Mouse (Mus musculus) kidney, postnatal 0 days (tissue): ENCODE measurements at regions not wholly inside any gene's neighbourhood (a gene's known extent, or its start where the extent isn't known, plus 50 kb on each side); places are given as distances from the start of the nearest gene placed in this dataset.

Source experiments
- ATAC-seq: fragments of 200-750 bp; cut with Nextera tagmentation; replicated peaks from 2 replicates; pipeline ENCODE4 v1.8.0; 2017; ENCODE audit warnings: low read depth, moderate number of reproducible peaks, moderate TSS enrichment, moderate library complexity; ENCODE audit not compliant: low FRiP score
- DNase-seq: peaks from one replicate; pipeline ENCODE4 v3.0.0-alpha.2; 2016; ENCODE audit warnings: low spot score
- H3K27ac ChIP-seq: fragments of 300-500 bp; sonication (generic); 2 replicates; pipeline ENCODE4 v1.5.1; 2014; ENCODE audit warnings: mild to moderate bottlenecking
- H3K27me3 ChIP-seq: fragments of 300-500 bp; sonication (generic); 2 replicates; pipeline ENCODE4 v1.6.1; 2014; ENCODE audit warnings: low read length, mixed read lengths; ENCODE audit not compliant: insufficient read depth
- H3K36me3 ChIP-seq: fragments of 300-500 bp; sonication (generic); 2 replicates; pipeline ENCODE4 v1.6.1; 2014; ENCODE audit warnings: low read length, mixed read lengths; ENCODE audit not compliant: insufficient read depth
- H3K4me1 ChIP-seq: fragments of 300-500 bp; sonication (generic); replicated peaks from 2 replicates; pipeline ENCODE4 v1.6.1; 2014; ENCODE audit warnings: antibody characterized with exemption, low read length, mixed read lengths; ENCODE audit not compliant: insufficient read depth
- H3K4me2 ChIP-seq: fragments of 300-500 bp; sonication (generic); 2 replicates; pipeline ENCODE4 v1.6.1; 2014; ENCODE audit warnings: mild to moderate bottlenecking, low read length, moderate library complexity, mixed read lengths
- H3K4me3 ChIP-seq: fragments of 300-500 bp; sonication (generic); replicated peaks from 2 replicates; pipeline ENCODE4 v1.5.1; 2014; ENCODE audit warnings: low read depth, low read length
- H3K9ac ChIP-seq: fragments of 300-500 bp; sonication (generic); 2 replicates; pipeline ENCODE4 v1.6.1; 2014; ENCODE audit warnings: low read depth, low read length
- H3K9me3 ChIP-seq: fragments of 300-500 bp; sonication (generic); replicated peaks from 2 replicates; pipeline ENCODE4 v1.6.1; 2016; ENCODE audit warnings: low read length, inconsistent platforms, mixed read lengths
- CTCF ChIP-seq: IDR thresholded peaks from 2 replicates; pipeline ENCODE4 v1.5.1; 2016; ENCODE audit warnings: antibody characterized with exemption, low read depth, mild to moderate bottlenecking, moderate library complexity
- WGBS: fragments of 180-500 bp; shearing (Covaris S2); extraction: QIAGEN DNeasy Blood & Tissue Kit; methylation state at CpG from one replicate; pipeline ENCODE4 v1.1.7; 2014; 5-methylcytosine and 5-hydroxymethylcytosine counted together

GRCm38 (mm10) chr2:51830965-51831720 lies 103.8 kb downstream of the Rbm43 start:
- DNase-seq: no peak
- Histone ChIP-seq H3K36me3 (no peaks in the 10 kb centered on the region), H3K4me2 (no peak overlapping the region), H3K9me3 (no peaks in the 10 kb centered on the region), H3K27me3 (no peaks in the 10 kb centered on the region), H3K4me1 (no peaks in the 10 kb centered on the region), H3K4me3 (no peak overlapping the region), H3K9ac (no peak overlapping the region), H3K27ac (no peak overlapping the region)
- no peak for ATAC-seq
- whole genome bisulfite sequencing: 92% methylated on average over 9 of the region's 9 CpGs
- TF ChIP-seq CTCF: no peak

DNA sequence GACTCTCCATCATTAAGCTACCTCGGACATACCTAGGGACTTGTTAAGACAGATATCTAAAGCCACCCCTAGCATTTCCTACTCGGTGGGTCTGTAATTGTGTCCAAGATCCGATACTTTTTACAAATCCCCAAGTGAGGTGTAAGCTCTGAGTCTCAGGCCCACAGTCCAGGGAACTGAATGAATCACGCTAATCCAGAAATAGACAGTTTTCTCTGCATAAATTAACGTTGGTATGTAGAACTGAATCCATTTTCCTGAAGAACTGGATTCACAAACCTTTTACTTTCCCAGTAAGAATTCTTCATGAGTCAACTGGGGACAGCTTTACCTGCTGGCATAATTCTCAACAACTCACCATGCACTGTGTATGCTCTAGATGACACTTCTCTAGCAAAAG lies 97.1 kb downstream of the Rbm43 start:
- ATAC-seq (no peak), DNase-seq (no peak)
- H3K36me3 ChIP-seq: no peaks in the 10 kb centered on the region
- no peak for TF ChIP-seq CTCF
- H3K27ac ChIP-seq: no peak overlapping the region
- no peaks in the 10 kb centered on the region for H3K4me1 ChIP-seq
- H3K27me3 ChIP-seq: no peaks in the 10 kb centered on the region
- H3K4me2 ChIP-seq: no peak overlapping the region
- no peaks in the 10 kb centered on the region for H3K9me3 ChIP-seq
- no peak overlapping the region for H3K9ac ChIP-seq
- 78% methylated on average over 5 of the region's 5 CpGs for WGBS
- H3K4me3 ChIP-seq: no peak overlapping the region

GRCm38 (mm10) chr2:51840808-51841207 lies 94.2 kb downstream of the Rbm43 start:
- H3K27ac ChIP-seq: no peak overlapping the region
- DNase-seq (no peak), ATAC-seq (no peak)
- no peaks in the 10 kb centered on the region for H3K27me3 ChIP-seq
- TF ChIP-seq CTCF: no peak
- H3K4me3 ChIP-seq: no peak overlapping the region
- WGBS: 97% methylated on average over 3 of the region's 3 CpGs
- no peaks in the 10 kb centered on the region for H3K4me1 ChIP-seq
- no peak overlapping the region for H3K4me2 ChIP-seq
- H3K9ac ChIP-seq: no peak overlapping the region
- H3K9me3 ChIP-seq: no peaks in the 10 kb centered on the region
- H3K36me3 ChIP-seq: no peaks in the 10 kb centered on the region

DNA sequence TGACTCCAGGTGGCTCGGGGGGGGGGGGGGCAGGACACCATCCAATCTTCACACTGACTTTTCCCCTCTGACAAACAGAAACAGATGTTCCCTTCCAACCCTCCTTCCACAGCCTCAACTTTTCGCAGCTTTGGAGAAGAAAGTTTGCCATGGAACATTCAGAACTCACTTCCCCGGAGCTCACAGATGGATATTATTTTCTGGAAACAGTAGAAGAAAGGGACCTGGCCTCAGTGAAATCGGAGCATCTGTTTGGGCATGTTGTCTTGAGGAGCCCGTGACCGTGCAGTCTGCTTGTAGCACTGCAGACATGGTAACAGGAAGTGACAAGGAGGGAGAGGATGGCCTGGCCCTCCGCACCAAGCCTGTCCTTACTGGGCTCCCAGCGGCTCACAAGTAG lies 90.1 kb downstream of the Rbm43 start:
- WGBS: 66% methylated on average over 8 of the region's 8 CpGs
- no peaks in the 10 kb centered on the region for H3K4me1 ChIP-seq
- ATAC-seq (no peak), DNase-seq (no peak)
- H3K27me3 ChIP-seq: no peaks in the 10 kb centered on the region
- H3K27ac ChIP-seq: no peak overlapping the region
- no peak overlapping the region for H3K4me2 ChIP-seq
- no peaks in the 10 kb centered on the region for H3K9me3 ChIP-seq
- no peak overlapping the region for H3K9ac ChIP-seq
- no peaks in the 10 kb centered on the region for H3K36me3 ChIP-seq
- no peak overlapping the region for H3K4me3 ChIP-seq
- TF ChIP-seq CTCF: no peak

GRCm38 (mm10) chr2:51847556-51847955 lies 87.4 kb downstream of the Rbm43 start:
- no peaks in the 10 kb centered on the region for H3K36me3 ChIP-seq
- no peak overlapping the region for H3K27ac ChIP-seq
- WGBS: 62% methylated on average over 4 of the region's 4 CpGs
- no peak for TF ChIP-seq CTCF
- no peak overlapping the region for H3K9ac ChIP-seq
- no peaks in the 10 kb centered on the region for H3K9me3 ChIP-seq
- no peaks in the 10 kb centered on the region for H3K27me3 ChIP-seq
- H3K4me2 ChIP-seq: no peak overlapping the region
- DNase-seq (no peak), ATAC-seq (no peak)
- H3K4me3 ChIP-seq: no peak overlapping the region
- no peaks in the 10 kb centered on the region for H3K4me1 ChIP-seq

DNA sequence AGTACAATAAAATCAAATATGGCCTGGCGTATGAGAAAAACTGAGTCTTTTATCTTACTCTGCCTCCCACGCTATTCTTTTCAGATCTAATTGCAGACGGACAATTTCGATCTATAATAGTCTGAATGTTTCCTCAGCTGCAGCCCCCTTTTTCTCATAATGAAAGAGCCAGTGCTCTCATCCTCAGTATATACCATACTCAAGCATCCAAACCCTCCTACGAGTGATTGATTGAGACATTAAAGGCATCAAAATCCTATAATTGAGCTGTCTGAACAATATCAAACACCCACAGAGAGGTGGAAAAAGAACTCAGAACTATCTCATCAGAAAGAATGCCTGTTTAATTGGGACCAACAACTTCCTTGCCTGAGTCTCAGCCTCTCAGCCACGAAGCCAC lies 87.0 kb downstream of the Rbm43 start:
- no peak for ATAC-seq
- no peak for DNase-seq
- 55% methylated on average over 6 of the region's 6 CpGs for WGBS
- Histone ChIP-seq H3K27me3 (no peaks in the 10 kb centered on the region), H3K4me2 (no peak overlapping the region), H3K4me1 (no peaks in the 10 kb centered on the region), H3K36me3 (no peaks in the 10 kb centered on the region), H3K27ac (no peak overlapping the region), H3K9ac (no peak overlapping the region), H3K4me3 (no peak overlapping the region), H3K9me3 (no peaks in the 10 kb centered on the region)
- no peak for TF ChIP-seq CTCF

GRCm38 (mm10) chr2:51848491-51848890 lies 86.5 kb downstream of the Rbm43 start:
- H3K4me3 ChIP-seq: no peak overlapping the region
- H3K9me3 ChIP-seq: no peaks in the 10 kb centered on the region
- 19% methylated on average over 2 of the region's 2 CpGs for WGBS
- ATAC-seq (no peak), DNase-seq (no peak)
- H3K36me3 ChIP-seq: no peaks in the 10 kb centered on the region
- H3K9ac ChIP-seq: no peak overlapping the region
- H3K27ac ChIP-seq: no peak overlapping the region
- no peak for TF ChIP-seq CTCF
- H3K4me2 ChIP-seq: no peak overlapping the region
- H3K4me1 ChIP-seq: no peaks in the 10 kb centered on the region
- no peaks in the 10 kb centered on the region for H3K27me3 ChIP-seq
